Mouse (Mus musculus): ENCODE results near the gene Lsg1.

The Lsg1 gene

DNA sequence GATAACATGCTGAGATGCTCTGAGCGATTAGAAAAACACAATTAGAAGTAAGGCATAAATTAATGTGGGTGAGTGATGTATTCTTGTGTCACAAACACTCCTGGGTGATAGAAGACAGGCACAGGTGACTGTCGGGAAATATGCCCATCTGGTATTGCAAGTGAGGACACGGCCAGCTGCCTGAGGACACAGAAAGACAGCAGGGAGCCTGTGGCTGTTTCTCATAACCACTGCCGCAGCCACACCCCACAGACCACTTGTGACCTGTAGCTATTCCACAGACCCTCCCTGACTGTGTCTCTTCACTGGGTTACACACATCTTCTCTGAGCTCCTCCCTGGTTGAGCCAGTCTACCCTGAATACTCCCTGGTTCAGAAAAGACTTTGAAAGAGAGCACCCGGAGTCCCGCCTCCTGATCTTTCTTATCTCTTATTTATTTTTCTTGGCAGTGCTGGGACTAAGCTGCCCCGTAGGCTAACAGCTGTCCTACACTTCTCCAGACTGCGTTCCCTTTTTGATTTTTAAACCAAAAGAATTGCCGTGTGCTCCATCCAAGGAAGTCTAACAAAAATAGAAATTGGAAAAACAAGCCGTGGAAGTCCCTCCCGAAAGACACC, 69.6 kb downstream of the Lsg1 start:
- WGBS = 58% methylated on average over 11 of the region's 11 CpGs

DNA sequence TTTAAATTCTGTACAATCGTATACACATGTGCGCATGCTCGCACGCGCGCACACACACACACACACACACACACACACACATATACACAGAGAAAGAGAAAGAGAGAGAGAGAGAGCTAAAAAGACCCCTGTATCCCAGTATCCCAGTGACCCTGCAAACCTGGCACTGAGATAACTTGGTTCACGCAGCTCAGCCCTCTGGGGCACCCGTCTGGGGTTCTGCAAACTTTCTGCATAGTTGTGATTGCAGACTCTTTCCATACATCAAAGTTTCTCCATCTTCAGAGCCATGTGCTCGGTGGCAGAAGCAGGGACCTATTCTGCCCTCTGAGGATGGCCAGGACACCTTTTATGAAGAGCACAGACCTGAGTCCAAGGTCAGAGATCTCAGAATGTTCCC, 70.4 kb downstream of the Lsg1 start:
- WGBS = 96% methylated on average over 9 of the region's 9 CpGs

- WGBS = 76% methylated on average over 12 of the region's 12 CpGs
These were observed 72.0 kb downstream of the Lsg1 start for GRCm38 (mm10) chr16:30515418-30515817.

GRCm38 (mm10) chr16:30513050-30514024, 74.1 kb downstream of the Lsg1 start:
- 63% methylated on average over 20 of the region's 20 CpGs for WGBS

GRCm38 (mm10) chr16:30512375-30513049, 74.9 kb downstream of the Lsg1 start:
- 68% methylated on average over 8 of the region's 8 CpGs for WGBS

DNA sequence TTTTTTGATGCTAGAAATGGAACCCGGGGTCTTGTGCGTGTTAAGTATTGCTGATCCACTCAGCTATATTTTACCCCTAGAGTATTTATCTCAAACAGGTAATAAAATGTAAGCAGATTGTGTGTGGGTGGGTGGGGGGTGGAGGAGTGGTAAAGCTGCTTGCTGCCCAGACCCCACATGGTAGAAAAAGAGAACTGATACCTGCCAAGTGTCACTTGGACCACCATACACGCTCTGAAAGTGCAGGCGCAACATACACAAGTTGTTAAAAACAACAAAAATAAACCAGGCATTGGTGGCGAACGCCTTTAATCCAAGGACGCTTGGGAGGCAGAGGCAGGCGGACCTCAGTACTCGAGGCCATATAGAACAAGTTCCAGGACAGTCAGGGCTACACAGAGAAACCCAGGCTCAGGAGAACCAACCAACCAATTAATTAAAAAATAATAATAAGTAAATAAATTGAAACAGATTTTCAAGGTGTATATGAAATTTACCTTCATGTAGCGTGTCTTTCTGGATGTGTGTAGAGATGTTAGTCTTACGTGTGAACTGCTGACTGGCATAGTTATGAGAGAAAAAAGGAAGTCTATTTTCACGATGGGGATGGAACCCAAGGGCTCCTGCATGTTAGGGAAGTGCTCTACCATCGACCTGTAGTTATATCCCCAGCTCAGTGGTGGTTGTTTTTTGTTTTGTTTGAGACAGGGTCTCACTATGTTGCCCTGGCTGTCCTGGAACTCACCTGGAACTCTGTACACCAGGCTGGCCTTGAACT, 75.6 kb downstream of the Lsg1 start:
- 61% methylated on average over 13 of the region's 13 CpGs for WGBS

GRCm38 (mm10) chr16:30510504-30511451, 76.6 kb downstream of the Lsg1 start:
- WGBS = 1% methylated on average over 44 of the region's 44 CpGs
